Mouse (Mus musculus) cerebellum, adult 11-12 months (tissue): Measurements from ENCODE around the gene Por.

Experiments used
- DNase-seq: peaks from one replicate; pipeline ENCODE4 v3.0.0; 2022

The Por gene

DNA sequence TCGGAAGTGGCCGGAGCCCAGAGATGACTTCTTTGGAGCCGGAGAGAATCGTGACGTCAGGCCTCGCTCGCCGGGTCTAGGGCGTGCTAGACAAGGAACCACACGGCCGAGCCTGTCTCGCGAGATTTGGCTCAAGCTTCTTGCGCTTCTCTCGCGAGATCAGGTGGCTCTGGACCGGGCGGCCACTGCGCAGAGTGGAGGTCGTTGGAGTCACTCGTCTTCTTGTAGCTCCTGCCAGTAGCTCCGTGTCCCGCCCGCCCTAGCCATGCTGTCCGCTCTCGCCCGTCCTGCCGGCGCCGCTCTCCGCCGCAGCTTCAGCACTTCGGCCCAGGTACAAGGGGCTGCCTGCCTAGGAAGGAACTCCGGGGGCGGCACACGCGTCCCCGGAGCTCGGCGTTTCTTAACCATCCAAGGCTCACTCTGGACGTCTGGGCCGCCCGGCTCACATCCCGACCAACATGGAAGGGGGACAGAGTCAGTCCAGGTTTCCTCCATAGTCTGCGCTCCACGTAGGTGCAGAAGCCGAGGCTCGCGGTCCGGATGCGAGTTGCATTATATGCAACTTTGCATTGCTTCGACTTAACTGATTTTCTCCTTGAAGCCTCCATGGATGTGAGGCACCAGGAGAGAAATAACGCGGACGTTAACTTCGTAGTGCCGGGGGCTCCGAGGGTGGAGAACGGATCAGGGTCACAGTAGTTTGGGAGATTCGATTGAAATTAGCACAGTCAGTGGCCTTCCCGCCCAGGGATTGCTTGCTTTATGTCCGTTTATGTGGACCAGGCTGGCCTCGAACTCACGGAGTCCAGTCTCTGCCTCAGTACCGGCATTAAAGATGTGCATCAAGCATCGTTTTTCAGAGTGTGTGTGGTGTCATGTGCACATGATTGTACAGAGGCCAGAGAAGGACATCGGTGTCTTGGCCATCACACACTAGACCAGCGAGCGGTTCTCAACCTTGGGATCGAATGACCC lies 108.9 kb downstream of the Por start, which contains the start of gene Mdh2:
TSS of gene Mdh2 (plus strand) at position 10 of the 975 bp plus-strand sequence.
- DNase-seq, result peak; percentile 100

DNA sequence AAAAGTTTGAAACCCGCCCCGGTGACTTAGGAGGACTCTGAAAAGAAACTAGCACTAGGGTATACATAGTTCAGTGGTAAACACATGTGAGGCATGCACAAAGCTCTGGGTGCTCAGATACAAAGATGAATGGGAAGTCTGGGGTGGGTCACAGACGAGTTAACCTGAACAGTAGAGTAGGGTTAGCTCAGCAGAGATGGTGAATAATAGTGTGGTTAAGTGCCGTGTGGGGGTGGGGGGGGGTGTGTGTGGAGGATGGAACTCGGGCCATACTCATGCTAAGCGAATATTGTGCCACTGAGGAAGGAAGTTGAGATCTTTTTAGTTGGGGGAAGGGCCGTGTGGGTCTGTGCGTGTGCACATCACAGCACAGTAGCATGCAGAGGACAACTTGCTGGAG lies 110.5 kb downstream of the Por start:
- no peak for DNase-seq

DNA sequence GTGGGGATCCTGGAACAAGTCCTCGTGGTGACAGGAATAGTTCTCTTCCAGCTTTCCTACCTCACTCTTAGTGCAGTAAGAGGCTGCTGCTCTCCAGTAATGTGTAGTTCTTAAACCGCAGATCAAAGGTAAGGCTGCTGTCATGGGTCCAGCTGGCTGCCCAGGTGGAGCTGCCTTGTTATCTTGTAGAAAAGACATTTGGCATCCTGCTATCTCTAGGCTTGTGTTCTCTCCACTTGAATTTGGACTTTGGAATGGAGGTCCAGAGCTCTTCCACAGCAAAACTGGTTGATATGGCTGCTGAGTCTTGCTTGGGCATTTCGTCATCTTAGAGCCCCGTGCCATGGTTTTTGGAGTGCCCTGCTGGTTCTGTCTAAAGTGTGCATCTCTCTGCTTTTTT lies 113.1 kb downstream of the Por start:
- no peak for DNase-seq
